In the genomic region with DNA sequence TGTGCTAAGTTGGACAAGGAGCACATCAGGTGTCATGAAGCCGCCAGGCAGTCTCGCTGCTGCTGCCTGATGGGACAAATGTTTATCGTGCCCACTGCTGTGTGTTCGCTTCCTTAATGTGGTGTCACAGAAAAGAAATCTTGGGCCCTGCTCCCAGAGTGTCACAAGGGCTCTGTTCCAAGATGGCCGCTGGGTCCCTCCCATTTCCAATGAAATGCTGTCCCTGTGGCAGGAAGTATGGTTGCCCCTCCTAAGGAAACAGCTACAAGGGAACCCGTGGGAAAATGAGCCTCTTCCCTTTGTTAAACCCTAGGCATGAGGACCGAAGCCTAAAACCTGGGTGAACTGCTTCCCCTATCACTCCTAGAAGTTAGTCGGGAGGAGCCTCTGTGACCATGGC, we compare ENCODE assay signal across 10 mouse cellular contexts.
"Had no signal": no experiment of that assay in that cellular context is flagged by ENCODE, and none has a peak within 500 bp of the region (broad histone marks: within the 10 kb centered on the region; RNA-seq: fewer than 3 reads in every experiment).

No protein-coding gene starts in this region.

- DNase-seq: kidney, adult 2 months; kidney, postnatal 14 days; thymus, postnatal 4 days had no signal

- H3K4me1 ChIP-seq: liver, embryonic 15.5 days had no signal

- H3K9ac ChIP-seq: kidney, embryonic 15.5 days; liver, embryonic 15.5 days; neural tube, embryonic 13.5 days had no signal

- H3K9me3 ChIP-seq: kidney, embryonic 15.5 days; limb, embryonic 10.5 days; liver, embryonic 15.5 days; neural tube, embryonic 13.5 days had no signal

- H3K27ac ChIP-seq: kidney, embryonic 15.5 days; limb, embryonic 10.5 days; liver, embryonic 15.5 days; neural tube, embryonic 13.5 days had no signal

- H3K4me2 ChIP-seq: kidney, embryonic 15.5 days; liver, embryonic 11.5 days; liver, embryonic 15.5 days; midbrain, embryonic 11.5 days; neural tube, embryonic 13.5 days had no signal

- ATAC-seq: midbrain, embryonic 16.5 days had no signal

- H3K27me3 ChIP-seq: kidney, embryonic 15.5 days; liver, embryonic 15.5 days; neural tube, embryonic 13.5 days had no signal

- H3K4me3 ChIP-seq: kidney, embryonic 15.5 days; limb, embryonic 10.5 days; liver, embryonic 15.5 days; neural tube, embryonic 13.5 days had no signal

- H3K36me3 ChIP-seq: kidney, embryonic 15.5 days; limb, embryonic 10.5 days; liver, embryonic 15.5 days; neural tube, embryonic 13.5 days had no signal
